Mouse (Mus musculus) adrenal gland, adult 18-20 months (tissue): Measurements from ENCODE around the gene Flt3. TPM values are rescaled to one million over a fixed set of nuclear protein-coding genes. Genes with fewer than 3 reads are reported as not detected.

Source experiments
- DNase-seq, 2 experiments: peaks; one replicate each; pipeline ENCODE4 v3.0.0; 2021 to 2022; ENCODE audit warnings: low spot score in 2 of 2
- microRNA-seq, 2 experiments: library from miRNA; unstranded; fragments of <30 nt; microRNA quantifications; one replicate each; pipeline ENCODE4 v1.2.0; 2021; ENCODE audit warnings: borderline number of aligned reads in 2 of 2
- total RNA-seq, 2 experiments: library from RNA; stranded (reverse); gene quantifications; 1 replicate in 1 of 2; 2 replicates in 1 of 2; pipeline ENCODE4 v1.2.3; 2021

Gene Flt3
- total RNA-seq, 2 experiments from 2014 or later, result 0.43 to 0.58 TPM

DNA sequence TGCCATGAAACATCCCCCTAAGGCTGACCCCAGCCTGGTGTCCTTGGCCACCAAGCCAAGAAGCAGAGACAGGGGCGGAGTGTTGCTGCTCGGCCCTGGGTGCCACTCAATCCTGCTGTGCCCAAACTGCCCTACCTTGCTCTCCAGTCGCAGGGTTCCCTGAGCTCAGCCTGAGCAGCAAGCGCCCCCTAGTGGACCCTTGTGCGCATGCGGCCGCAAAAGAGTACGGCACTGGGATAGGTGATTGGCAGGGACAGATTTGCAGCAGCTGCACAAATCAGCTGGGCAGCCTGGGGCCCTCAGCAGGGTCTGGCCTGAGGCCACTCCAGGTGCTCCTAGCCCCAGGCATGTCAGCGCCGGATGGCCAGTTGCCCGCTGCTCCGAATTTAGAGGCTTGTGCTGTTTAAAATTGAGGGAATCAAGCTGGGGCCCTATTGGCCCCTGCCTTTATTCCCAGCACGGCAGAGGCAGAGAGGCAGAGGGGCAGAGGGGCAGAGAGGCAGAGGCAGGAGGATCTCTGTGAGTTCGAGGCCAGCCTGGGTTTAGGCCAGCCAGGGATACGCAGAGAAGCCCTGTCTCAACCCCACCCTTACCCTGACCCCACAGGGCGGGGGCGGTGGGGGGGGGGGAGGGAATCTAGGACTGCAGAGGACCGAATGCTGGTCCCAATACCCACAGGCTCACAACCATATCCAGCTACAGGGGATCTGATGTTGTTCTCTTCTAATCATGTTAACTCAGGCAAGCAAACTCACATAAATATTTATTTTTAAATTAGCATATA lies 107.0 kb downstream of the Flt3 start:
- peak; percentile 52 to 56 for DNase-seq

DNA sequence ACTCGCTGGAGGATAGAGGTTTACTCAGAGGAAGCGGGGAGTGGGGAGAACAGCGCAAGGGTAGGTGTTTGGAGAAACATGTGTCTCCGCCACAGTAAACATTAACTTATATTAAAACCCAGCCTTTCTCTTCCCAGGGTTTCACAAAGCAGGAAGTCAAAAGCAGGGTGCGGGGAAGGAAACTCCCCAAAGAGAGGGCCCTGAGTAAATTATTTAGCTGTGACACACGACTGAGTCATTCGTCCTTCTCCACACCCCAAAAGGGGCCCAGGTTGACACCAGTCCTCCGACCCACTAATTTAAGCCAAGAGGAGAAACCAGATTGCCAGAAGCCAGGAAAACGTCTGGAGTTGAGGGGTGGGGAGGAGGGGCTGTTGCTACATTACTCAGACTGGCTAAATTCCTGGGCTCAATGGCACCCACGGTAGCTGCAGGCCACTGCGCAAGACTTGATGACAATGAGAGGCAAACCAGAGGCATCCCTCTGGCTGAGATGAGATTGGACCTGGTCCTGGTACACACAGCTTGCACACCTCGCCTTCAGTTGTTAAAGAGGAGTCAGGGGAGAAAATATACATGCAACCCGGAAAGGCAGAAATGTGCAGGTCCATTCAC lies 107.7 kb downstream of the Flt3 start:
- no peak for DNase-seq

DNA sequence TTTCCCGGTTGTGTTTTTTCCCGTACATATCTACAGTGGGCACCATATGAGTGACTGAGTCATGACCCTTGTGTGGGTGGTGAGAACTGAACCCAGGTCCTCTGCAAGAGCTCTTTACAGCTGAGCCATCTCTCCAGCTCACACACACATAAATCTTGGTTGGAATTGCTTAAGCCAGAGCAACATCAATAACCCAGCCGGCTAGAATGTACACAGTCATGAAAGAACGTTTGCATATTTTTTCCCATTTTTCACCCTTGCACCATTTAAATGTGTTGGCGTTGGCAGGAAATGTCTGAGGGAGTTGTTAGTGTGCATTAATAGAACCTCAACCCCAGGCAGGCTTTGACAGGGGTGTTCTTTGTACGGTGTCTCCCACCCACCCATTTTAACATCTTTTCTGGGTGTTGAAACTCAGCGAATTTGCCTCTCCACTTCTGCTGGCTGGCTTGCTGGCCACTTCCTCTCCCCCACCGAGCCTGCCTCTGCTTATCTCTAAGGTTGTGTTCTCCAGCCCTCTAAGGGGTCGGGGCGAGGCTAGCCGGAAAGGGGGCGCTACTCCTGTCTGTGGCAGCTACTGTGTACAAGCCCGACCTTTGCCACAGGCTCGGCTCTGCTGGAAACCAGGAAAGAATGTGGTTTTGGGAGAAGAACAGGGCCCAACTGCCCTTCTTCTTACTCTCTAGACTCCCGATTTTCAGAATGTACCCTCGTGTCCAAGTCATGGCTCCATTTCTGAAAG lies 108.4 kb downstream of the Flt3 start:
- DNase-seq, result no peak

DNA sequence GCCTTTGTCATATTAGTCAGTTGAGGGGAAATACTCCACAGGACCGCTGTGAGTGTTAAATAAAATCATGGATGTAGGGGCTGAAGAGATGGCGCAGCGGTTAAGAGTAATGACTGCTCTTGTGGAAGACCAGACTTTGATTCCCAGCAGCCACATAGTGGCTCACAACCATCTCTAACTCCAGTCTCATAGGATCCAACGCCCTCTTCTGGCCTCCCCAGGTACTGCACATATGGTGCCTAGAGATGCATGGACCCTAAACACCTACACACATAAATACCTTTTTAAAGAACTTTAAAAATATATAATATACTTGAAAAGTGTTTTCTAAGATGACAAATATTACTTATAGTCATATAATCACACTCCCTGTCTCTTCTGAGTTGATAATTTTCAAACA lies 115.9 kb downstream of the Flt3 start:
- no peak for DNase-seq

Small RNA genes within 50 kb of the gene (microRNA-seq; reads per million reads assigned to microRNA genes)
- 1.4 to 3.1 reads per million in 2 experiments for gene Mir7k

Other genes with a start within 250 kb of the Flt3 start
- not detected for gene Gsx1, start 211.8 kb downstream of the Flt3 start, total RNA-seq
- gene Pdx1, start 130.5 kb downstream of the Flt3 start, total RNA-seq, result not detected
- gene Cdx2, start 93.2 kb downstream of the Flt3 start, total RNA-seq, result not detected
- 1 to 10 TPM in 1 of 2 experiments, not detected in 1; 1.1 TPM for gene Urad, start 78.0 kb downstream of the Flt3 start, total RNA-seq
- gene Pan3, start 29.7 kb upstream of the Flt3 start, total RNA-seq, result 10 to 100 TPM; 74.2 to 86.4 TPM